Mouse (Mus musculus) left cerebral cortex, postnatal 25 days (tissue): Measurements from ENCODE around the gene Lmntd1. TPM values are rescaled to one million over a fixed set of nuclear protein-coding genes. Genes with fewer than 3 reads are reported as not detected.
A peak's percentile ranks its signal among the peaks of the same experiment; 100 is the strongest.

Source experiments
- DNase-seq, 2 experiments: peaks; one replicate each; pipeline ENCODE4 v3.0.0; 2022; ENCODE audit warnings: low spot score in 2 of 2, mixed read lengths in 1 of 2
- intact Hi-C: fragments of 180-260 bp; cut with DNase I; formaldehyde crosslinking; loops from one replicate; pipeline ENCODE4 v1.15.1; 2025
- total RNA-seq, 2 experiments: library from RNA; stranded (reverse); gene quantifications; 2 replicates each; pipeline ENCODE4 v1.2.3; 2021

Gene Lmntd1
- 1 to 10 TPM in 1 of 2 experiments, under 1 TPM in 1; 0.96 to 1.3 TPM for total RNA-seq

DNA sequence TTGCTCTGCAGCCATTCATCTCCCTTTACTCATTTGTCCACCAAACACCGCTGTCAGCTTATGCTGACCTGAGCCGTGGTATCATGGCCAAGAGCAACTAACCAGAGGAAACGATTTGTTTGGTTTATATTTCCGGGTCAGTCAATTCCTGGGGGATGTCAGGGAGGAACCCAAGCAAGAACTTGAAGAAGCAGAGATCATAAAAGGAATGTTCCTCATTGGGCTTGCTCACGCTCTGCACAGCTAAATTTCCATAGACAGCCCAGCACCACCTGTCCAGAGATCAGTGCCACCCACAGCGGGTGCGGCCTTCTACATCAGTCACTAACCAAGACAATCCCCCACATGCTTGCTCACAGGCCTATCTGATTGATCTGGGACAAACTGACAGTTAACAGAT is at the start of gene Lmntd1:
Lmntd1 (minus strand) TSS at position 101 of the 400 bp plus-strand sequence.
- intact Hi-C loops, result no loop called here
- no peak for DNase-seq

DNA sequence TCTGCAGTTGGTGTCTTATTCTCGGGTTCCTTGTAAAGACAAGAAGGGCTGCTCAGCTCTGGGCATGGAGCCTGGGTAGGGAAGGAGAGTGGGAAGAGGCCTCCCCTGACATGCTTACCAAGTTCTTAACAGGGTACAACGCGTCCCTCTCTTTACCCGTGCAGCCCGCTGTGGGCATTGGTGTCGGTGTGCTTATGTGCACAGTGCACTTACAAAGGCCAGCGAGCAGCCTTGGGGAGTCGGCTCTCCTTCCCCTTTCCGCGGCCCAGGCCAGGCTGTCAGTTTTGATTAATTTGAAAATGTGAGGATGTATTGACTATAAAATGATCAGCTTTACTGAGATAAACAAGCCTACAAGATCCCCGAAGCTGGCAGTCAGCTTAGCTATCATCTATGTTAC is 46.8 kb upstream of the Lmntd1 start:
- no peak for DNase-seq
- intact Hi-C loops, result no loop called here

DNA sequence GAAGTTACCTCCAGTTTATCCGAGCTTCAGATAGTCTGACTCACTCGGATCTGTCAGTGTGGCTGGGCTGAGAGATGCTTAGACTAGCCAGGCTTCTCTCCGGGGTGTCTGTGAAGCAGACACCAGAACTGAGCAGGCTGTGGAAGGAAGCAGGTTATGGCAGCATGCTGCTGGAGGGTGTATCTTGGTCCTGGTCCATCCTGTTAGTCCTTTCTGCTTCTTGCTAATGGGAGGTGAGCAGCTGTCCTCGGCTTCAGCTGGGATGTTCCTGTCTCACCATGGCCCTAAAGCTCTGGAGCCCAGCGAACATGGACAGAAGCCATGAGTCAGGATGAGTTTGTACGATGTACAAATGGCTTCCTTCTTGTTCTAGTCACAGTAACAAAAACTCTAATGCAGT is 45.0 kb upstream of the Lmntd1 start:
- intact Hi-C loops, result no loop called here
- DNase-seq, result no peak

DNA sequence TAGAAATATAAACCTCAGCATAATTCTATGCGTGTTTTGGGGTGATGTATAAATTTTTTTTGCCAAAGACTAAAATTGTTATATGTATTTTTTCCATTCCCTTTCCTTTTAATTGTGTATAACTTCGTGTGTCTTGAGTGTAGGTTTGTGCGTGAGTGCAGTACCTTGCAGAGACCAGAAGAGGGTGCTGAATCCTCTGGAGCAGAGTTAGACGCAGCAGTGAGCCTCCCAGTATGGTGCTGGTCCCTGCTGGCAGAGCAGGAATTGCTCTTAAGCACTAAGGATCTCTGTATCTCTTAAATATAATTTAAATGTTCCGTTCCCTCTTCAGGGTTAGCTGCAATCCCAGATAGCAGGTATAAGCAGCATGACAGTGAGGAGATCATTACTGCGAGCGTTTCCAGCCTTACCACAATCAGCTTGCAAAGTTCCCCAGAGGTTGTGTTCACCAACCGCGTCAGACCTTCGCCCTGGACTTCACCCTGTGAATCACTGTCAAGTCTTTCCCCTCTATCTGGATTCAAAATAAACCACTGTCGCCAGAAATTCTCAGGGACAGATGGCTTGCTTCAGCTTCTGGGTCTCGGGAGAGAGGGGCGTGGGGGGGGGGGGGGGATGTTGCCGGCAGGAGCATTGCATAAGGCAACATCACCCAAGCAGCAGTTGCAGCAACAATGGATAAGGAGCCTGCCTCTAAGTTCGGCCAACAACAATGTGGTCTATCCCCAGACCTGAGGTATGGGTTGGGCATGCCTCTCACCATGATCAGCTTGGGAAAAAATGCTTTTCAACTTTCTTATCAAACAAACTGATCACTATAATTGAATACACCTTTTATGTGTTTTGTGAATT is 42.8 kb upstream of the Lmntd1 start:
- intact Hi-C loops, result no loop called here
- DNase-seq, result no peak

DNA sequence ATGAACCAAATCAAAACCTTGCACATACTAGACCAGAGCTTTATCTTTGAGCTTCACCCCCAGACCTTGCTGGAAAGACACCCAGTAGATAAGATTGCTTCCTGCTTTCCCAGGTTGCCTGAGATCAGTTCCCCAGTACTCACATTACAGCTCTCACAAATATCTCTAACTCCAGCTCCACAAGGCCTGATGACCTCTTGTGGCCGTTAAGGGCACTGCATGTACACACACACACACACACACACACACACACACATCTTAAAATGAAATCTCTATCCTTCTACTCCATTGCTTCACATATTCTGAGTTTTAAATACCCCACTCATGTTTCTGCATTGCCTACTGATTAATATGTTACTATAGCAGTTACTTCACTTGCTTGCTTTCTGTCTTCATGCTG is 41.6 kb upstream of the Lmntd1 start:
- no peak for DNase-seq
- intact Hi-C loops, result no loop called here

DNA sequence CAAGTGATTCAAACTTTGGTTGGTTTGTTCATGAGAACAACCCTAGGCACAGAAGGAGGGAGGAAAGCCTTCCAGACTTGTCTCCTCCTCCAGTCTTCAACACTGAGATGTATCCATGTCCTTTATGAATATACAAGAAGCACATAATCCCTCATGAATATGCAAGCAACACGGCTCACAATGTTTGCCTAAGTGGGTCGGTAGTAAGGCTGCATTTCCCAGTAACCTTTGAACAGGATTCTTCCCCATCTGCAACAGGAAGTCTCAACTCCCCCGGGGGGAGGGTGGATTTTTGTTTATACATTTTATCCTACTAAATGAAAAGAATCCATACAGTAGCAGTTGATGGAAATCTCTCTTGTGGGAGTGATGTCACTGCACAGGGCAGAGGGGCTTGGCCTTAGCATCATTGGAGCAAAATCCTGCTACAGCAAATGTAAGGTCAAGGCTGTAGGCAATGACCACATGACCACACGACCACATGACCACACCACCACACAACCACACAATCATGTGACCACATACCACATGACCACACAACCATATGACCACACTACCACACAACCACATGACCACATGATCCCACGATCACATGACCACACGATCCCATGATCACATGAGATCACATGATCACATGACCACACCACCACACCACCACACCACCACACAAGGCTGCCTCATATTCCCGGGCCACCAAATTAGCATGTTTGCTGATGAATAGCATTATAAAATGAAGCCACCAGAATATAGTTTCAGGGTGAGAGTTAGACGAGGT is 40.1 kb upstream of the Lmntd1 start:
- intact Hi-C loops, result no loop called here

DNA sequence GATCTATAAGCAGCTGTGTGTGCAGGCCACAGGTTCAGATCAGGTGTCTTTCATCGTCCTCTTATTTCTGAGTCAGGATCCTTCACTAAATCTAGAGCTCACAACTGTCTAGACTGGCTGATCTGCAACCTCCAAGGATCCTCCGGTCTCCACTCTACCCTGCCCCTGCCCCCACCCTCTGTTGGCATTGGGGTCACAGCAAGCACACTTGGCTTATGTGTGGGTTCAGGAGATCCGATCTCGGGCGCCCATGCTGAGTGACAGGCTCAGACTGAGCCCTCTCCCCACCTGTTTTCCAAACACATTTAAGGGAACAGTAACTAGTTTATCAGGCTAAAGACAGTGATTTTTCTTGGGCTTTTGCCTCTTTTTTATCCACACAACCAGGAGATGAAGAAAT is 39.5 kb upstream of the Lmntd1 start:
- intact Hi-C loops, result no loop called here
- no peak for DNase-seq

More for the DNA sequence above, 40.1 kb upstream of the Lmntd1 start:
- peak in 1 of 2 experiments; percentile 17 for DNase-seq

DNA sequence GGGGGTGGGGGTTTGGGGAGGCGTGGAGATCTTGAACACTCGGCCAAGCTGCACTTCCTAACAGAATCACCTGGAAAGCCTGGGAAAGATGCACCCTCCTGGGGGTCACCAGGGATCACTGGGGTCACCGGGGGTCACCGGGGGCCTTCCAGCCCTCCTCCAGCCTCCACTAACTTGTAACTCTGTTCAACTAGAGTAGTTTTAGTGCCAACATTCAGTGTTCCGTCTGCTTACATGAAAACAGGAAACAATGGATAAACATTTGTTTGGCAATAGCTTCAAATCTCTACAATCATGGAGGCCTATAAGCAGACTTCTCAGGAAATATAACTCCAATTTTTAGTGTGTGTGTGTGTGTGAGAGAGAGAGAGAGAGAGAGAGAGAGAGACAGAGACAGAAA is 38.9 kb upstream of the Lmntd1 start:
- intact Hi-C loops, result no loop called here
- DNase-seq, result no peak

DNA sequence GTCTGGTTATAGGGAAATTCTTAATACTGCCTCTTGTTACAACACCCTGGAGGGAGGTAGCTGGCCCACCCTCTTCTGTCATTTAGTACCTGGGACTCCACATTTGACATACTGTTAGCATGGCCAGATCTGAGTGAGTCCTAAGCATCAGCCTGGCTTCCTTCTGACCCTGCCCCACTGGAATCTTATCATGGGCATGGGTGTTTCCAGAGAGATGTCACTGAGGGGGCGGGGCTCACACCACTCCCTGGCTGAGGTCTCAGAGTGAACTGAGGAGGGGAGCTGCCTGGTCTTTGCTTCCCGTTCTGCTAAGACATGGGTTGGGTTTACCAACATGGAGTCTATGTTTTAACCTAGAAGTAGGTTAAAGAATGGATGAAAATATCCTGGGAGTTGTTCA is 37.9 kb upstream of the Lmntd1 start:
- no peak for DNase-seq
- intact Hi-C loops, result no loop called here

DNA sequence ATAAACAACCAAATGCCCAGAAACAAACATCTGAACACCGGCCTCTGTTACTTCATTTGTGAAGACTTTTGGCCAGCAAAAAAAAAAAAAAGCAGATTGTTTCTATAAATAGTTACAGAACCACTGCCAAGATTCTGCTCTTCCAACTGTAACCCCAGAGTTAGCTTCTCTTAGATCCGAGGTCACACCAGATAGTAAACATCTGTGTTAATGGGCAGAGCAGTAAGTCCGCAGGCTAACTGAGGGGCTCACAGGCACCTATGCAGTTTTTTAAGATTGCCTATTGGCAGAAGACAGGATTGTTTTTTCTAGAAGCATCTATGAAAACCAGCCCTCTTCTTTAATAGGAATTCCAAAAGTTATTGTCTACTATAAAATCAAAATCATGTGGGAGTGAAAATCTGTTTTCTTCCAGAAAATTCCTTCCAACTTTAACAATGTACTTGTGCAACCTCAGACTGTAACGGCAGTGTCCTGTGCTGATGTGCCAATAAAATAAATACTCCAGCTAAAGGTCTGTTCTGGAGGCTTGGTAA is 26.9 kb upstream of the Lmntd1 start:
- intact Hi-C loops, result no loop called here
- no peak for DNase-seq

DNA sequence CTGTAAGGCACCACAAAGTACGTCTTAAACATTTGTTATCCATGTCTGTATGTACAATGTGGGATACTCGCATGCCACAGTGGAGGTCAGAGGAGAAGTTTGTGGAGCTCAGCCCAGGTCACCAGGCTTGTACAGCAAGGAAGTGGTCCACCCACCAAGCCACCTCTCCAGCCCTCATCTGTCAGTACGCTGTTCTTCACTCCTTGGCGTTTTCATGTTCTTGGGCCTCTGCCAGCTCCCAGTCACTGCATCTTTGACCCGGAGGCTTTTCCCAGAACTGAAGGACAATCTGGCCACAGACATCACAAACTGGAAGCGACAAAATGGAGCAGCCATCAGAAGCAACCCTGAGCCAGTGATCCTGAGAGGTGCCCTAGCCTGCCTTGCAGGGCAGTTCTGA is 24.1 kb upstream of the Lmntd1 start:
- no peak for DNase-seq
- intact Hi-C loops, result no loop called here

DNA sequence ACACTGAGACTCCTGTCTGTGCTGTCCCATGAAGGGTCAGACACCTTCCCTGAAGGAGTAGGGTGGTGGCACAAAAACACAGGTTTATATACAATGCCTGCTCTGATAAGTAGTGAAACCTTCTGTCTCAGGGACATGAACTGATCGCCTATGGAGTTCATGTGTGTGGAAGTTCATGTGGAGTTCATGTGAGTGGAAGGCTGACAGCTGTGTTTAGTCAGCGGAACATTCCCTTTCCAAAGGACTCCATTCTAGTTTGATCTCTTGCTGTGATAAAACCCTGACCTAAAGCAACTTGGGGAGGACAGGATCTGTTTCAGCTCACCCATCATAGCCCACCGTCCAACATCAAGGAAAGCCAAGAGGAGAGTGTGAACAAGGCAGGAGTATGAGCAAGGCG is 22.6 kb upstream of the Lmntd1 start:
- intact Hi-C loops, result no loop called here
- no peak for DNase-seq

DNA sequence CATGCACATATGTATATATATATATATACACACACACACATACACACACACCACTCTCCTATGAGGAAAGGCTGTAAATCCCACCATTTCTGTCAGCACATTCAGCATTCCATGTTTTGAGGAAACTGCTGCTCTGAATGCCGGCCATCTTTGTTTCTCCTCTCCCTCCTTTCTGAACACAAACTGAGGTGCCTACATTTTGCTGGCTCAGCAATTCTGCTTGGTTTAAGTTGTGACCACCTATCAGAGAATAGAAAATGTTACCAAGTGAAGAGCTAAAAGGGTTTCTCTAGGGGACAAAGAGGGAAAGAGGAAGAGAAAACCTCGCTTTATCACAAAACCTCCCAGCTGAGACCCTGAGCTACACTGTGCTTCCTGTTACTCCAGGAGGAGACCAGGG is 20.3 kb upstream of the Lmntd1 start:
- intact Hi-C loops, result no loop called here
- no peak for DNase-seq

DNA sequence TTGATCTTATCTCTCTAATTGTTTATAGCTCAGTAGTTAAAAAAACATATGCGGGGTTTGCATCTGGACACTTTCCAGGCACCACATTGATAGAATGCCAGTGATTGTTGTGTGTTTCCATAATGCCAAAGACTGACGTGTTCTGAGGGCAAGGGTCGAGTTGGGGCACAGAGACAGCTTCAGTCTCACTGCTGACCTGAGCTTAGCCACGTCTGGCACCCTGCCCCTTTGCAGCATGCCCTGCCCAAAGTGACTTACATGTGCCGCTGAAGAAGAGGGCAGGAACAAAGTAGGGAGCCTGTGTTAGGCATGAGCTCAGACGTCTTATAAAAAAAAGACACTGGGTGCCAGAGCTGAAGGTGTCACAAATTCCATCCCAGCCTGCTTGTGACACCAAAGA is 16.1 kb upstream of the Lmntd1 start:
- intact Hi-C loops, result no loop called here
- no peak for DNase-seq

DNA sequence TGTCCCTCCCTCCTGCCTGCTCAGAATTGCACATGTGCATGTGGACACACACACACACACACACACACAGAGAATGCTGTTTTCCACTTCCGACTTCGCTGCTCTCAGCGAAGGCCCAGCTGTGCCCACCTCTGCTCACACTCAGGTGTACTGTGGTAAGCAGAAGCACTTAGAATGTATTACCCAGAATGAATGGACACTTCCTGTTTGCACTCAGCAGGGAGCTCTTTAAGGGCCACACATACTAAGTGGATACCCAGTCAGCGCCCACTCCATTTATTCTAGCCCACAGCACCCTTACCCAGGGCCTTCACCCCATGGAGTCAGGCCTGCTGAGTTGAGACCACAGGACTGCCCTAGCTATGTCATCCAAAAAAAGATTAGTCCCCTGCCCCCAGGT is 9.0 kb upstream of the Lmntd1 start:
- intact Hi-C loops, result no loop called here

DNA sequence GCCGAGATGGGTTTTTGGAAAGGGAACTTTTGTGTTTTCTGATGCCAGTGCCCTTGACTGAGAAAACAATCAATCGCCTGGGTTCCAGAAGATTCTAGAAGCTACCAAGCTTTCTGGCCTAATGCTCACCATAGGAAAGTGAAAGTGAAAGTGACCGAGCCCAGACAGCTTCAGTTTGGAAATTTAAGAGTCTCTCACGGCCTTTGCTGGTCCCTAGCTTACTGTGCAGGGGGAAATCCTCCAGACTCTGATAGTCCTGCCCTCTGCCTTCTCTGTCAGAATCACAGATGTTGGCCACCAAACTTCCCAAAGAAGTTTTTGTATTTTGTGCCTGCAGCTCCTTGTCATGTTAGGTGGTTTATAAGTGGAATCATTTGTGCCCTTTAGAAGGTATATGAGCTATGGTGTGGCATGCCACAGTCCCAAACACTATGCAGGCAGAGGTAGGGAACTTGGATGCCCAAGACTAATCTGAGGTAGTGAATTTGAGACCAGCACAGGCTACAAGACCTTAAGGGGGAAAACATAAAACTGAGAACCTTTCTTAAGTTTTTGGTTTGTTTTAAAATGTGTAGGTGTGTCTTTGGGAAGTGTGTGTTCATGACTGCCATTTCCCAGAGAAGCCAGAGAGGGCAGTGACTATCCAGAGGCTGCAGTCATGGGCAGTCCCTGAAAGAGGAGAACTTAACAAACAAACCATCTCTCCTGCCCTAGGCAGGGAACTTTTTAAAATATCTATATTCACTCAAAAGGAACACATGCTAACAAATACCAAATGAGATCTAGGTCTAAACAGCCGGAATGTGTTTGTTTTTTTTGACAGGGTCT is 2.5 kb upstream of the Lmntd1 start:
- no peak for DNase-seq
- intact Hi-C loops, result no loop called here

More for the DNA sequence above, 9.0 kb upstream of the Lmntd1 start:
- DNase-seq, result no peak

DNA sequence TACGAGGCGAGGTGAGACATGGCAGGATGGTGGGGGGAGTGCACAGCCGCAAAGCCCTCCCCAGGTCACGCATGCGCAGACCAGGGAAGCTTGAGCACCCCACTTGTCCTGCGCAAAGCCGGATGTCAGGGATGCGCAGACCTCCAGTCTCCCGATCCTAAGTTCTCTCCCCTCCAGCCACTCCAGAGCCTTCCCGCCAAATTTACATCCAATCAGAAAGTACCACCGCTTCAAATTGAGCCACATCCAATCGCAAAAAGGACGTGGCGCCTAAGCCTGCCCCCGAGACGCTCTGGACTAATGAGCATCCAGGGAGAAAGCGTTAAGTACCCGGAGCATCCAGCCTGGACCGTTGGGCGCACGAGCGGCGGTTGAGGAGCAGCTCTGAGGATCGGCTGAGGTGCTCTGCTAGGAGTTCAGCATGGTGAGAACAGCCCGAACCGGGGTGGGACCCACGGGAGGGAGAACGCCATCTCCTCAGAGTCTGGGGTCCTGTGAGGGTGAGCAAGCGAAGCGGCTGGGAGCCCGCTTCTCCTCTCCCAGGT is 1.6 kb upstream of the Lmntd1 start, which contains the start of gene Tuba3b:
Tuba3b (plus strand) TSS at position 92 of the 545 bp plus-strand sequence.
- intact Hi-C loops, result no loop called here
- no peak for DNase-seq

DNA sequence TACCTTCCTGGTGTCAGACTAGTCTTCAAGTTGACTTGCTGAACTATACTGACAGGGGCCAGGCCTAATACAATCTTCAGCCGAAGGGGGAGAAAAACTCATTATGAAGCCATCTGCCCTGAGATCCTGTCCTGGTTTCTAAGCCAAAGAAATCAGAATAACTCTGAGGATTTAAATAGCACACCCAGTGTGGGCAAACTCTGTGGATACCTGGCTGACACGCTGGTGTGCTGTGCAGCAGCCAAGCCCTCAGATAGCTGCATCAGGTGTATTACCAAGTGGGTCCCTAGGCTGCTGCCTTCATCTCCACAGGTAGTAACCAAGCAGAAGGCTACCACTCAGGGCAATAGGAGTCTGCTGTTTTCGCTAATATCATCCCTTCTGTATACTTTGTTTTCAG is 1.5 kb downstream of the Lmntd1 start:
- intact Hi-C loops, result no loop called here
- DNase-seq, result no peak

DNA sequence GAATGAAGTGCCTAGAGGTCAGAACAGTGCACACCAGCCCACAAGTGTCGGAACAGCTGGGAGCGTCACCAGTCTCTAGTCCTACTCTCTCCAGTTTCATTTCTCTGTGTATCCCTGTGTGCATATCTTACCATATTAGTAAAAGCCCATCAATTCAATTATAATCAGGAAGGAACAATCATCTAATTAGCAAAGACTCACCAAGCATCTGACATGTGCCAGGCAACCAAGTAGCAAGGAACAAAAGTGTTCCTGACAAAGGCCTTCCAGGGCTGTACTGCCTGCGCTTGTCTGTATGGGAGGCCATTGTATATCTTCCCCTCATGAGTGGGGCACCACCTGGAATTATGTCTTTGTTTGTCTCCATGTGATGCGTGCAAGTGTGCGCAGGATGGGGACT is 3.2 kb downstream of the Lmntd1 start:
- intact Hi-C loops, result no loop called here
- no peak for DNase-seq

DNA sequence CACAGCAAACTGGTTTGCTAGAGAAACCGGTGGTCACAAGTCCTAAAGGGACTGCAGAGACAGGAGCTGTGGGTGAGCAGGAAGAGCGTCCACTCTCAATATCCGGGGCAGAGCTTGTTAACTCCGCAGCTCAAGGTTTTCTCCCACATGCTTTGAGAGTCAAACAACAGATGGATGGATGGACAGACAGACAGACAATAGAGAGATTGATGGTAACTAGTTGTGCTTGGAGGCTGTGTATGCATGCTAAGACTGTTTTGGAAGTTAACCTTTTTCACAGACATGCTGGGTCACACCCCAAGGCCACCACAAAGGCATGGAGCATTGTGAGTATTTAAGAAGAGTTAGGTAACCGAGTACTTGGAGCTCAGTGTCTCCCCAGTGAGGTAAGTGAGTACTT is 5.4 kb downstream of the Lmntd1 start:
- intact Hi-C loops, result no loop called here
- DNase-seq, result no peak
